Mouse (Mus musculus): ENCODE measurements at regions not wholly inside any gene's neighbourhood (a gene's known extent, or its start where the extent isn't known, plus 50 kb on each side); places are given as distances from the start of the nearest gene placed in this dataset.

DNA sequence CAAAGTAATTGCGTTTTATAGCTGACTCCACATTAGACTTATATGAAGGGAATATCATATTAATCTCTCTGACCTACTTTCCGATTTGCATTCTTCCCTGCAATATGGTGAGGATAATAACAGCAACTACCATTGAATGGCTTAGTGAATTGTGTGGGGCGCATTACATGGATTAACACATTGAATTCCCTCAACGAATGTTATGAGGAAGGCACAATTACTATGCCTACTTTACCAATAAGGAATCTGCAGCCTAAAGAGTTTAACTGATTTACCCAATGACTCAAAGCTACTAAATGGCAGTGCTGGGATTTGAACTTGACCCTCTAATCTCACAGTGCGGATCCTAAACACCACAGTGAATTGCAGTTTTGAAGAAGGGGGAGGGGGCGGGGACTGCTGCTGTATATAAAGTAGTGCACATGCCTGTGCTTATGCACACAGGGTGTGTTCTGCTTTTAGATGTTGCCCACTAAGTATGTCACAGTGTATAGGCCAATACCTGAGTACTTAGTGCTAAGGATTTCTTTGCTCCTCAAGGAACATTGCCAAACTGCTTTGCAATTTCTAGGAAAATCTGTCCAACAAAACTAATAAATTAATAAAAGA, 563.8 kb upstream of the Atp2b1 start:
- Histone ChIP-seq H3K9me3 (replicated peaks; ENCODE audit: control insufficient read depth, low read length) (no peaks in the 10 kb centered on the region), H3K4me3 (ENCODE audit: low read depth, low read length) (no peak overlapping the region), H3K4me2 (ENCODE audit: low read depth, low read length) (no peak overlapping the region), H3K27ac (replicated peaks; ENCODE audit: low read depth, low read length) (no peak overlapping the region), H3K4me1 (ENCODE audit: control insufficient read depth, insufficient read depth, low read length) (no peaks in the 10 kb centered on the region), H3K9ac (replicated peaks; ENCODE audit: low read length) (no peak overlapping the region), H3K36me3 (replicated peaks; ENCODE audit: control insufficient read depth, insufficient read depth, low read depth, low read length) (no peaks in the 10 kb centered on the region), H3K27me3 (ENCODE audit: control insufficient read depth, insufficient read depth, low read length) (no peaks in the 10 kb centered on the region)
- DNase-seq (ENCODE audit: low spot score) (no peak), ATAC-seq (replicated peaks; ENCODE audit: insufficient number of reproducible peaks, low FRiP score, low TSS enrichment, low read depth) (no peak)
- WGBS, result 88% methylated on average over 6 of the region's 6 CpGs

DNA sequence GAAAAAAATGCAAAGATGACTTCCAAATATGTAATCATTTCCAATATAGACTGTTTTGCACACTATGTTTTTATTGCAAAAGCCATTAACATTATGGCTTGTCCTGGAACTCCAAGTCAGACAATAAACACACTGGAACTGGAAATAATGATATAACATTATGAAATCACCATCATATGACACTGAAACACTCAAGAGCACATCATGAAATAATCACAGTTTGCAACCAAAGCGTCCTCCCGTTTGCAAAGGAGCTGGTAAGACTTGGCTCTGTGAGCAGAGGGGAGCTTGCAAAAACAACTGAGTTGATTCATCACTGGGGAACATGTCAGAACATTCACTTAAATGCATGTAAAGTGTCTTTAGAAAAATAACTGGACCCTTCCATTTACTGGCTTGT, 562.1 kb upstream of the Atp2b1 start:
- Histone ChIP-seq H3K9me3 (replicated peaks; ENCODE audit: control insufficient read depth, low read length) (no peaks in the 10 kb centered on the region), H3K27me3 (ENCODE audit: control insufficient read depth, insufficient read depth, low read length) (no peaks in the 10 kb centered on the region), H3K9ac (replicated peaks; ENCODE audit: low read length) (no peak overlapping the region), H3K4me2 (ENCODE audit: low read depth, low read length) (no peak overlapping the region), H3K36me3 (replicated peaks; ENCODE audit: control insufficient read depth, insufficient read depth, low read depth, low read length) (no peaks in the 10 kb centered on the region), H3K4me1 (ENCODE audit: control insufficient read depth, insufficient read depth, low read length) (no peaks in the 10 kb centered on the region), H3K27ac (replicated peaks; ENCODE audit: low read depth, low read length) (no peak overlapping the region), H3K4me3 (ENCODE audit: low read depth, low read length) (no peak overlapping the region)
- ATAC-seq (replicated peaks; ENCODE audit: insufficient number of reproducible peaks, low FRiP score, low TSS enrichment, low read depth) (no peak), DNase-seq (ENCODE audit: low spot score) (no peak)
- 68% methylated on average over 2 of the region's 2 CpGs for WGBS

DNA sequence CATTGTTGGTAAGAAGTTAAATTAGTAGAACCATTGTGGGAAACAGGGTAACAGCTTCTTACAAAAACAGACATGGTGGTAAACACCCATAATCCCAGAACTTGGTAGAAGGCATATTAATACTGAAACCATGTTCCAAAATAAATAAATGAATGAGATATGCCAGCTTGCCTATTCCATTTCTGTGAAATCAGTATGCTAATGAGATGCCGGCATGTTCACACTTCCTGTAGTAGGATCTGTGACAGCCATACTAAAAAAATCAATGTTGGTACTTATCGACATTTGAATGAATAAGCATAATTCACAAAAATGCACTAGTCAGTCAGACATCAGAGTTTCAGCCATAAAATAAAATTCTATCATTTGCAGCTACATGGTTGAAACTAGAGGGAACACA, 559.7 kb upstream of the Atp2b1 start:
- H3K9me3 ChIP-seq (replicated peaks; ENCODE audit: control insufficient read depth, low read length), result no peaks in the 10 kb centered on the region
- WGBS, result 94% methylated on average over 2 of the region's 2 CpGs

DNA sequence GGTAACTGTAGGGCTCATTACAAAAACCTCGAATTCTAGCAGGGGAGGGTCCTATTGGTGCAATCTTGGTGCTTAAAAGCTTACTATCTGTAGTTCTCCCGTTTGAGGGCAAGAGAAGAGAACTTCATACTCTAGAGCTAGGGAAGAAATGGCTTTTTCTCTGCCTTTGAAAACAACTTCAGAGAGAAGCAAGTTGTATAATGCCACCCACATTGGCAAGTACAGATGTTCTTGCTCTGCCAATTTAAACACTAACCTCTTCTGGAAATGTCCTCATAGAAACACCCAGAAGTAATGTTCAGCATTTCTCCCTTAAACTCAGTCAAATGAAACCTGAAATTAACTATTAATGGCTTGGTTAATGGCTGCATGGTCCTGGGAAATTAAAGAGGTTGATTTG, 549.6 kb upstream of the Atp2b1 start:
- H3K9me3 ChIP-seq (replicated peaks; ENCODE audit: control insufficient read depth, low read length), result no peaks in the 10 kb centered on the region
- H3K4me1 ChIP-seq (ENCODE audit: control insufficient read depth, insufficient read depth, low read length), result no peaks in the 10 kb centered on the region
- H3K27me3 ChIP-seq (ENCODE audit: control insufficient read depth, insufficient read depth, low read length), result no peaks in the 10 kb centered on the region
- no peak overlapping the region for H3K9ac ChIP-seq (replicated peaks; ENCODE audit: low read length)
- H3K27ac ChIP-seq (replicated peaks; ENCODE audit: low read depth, low read length), result no peak overlapping the region
- no peak overlapping the region for H3K4me2 ChIP-seq (ENCODE audit: low read depth, low read length)
- no peaks in the 10 kb centered on the region for H3K36me3 ChIP-seq (replicated peaks; ENCODE audit: control insufficient read depth, insufficient read depth, low read depth, low read length)
- 71% methylated on average over 2 of the region's 2 CpGs for WGBS
- DNase-seq (ENCODE audit: low spot score) (no peak), ATAC-seq (replicated peaks; ENCODE audit: insufficient number of reproducible peaks, low FRiP score, low TSS enrichment, low read depth) (no peak)
- H3K4me3 ChIP-seq (ENCODE audit: low read depth, low read length), result no peak overlapping the region

More for the DNA sequence above, 559.7 kb upstream of the Atp2b1 start:
- Histone ChIP-seq H3K9ac (replicated peaks; ENCODE audit: low read length) (no peak overlapping the region), H3K36me3 (replicated peaks; ENCODE audit: control insufficient read depth, insufficient read depth, low read depth, low read length) (no peaks in the 10 kb centered on the region), H3K27me3 (ENCODE audit: control insufficient read depth, insufficient read depth, low read length) (no peaks in the 10 kb centered on the region), H3K4me1 (ENCODE audit: control insufficient read depth, insufficient read depth, low read length) (no peaks in the 10 kb centered on the region), H3K4me2 (ENCODE audit: low read depth, low read length) (no peak overlapping the region), H3K4me3 (ENCODE audit: low read depth, low read length) (no peak overlapping the region), H3K27ac (replicated peaks; ENCODE audit: low read depth, low read length) (no peak overlapping the region)
- DNase-seq (ENCODE audit: low spot score) (no peak), ATAC-seq (replicated peaks; ENCODE audit: insufficient number of reproducible peaks, low FRiP score, low TSS enrichment, low read depth) (no peak)

DNA sequence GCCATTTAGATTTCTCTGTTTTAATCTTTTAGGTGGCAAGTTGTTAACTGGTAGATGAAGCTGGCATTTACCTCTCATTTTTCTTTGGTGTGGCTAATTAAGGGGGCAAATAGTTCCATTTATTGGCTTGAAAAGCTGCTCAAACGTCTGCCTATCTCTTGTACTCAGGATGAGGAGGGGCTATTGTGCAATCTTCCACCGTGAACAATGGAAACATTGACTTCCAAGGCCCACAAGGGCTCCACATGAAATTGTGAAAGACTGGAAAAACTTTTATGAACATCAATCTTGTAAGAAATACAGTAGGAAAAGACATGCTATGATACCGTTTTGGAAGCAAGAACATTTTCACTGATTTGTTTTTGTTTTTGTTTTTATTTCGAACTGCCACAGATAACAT, 541.6 kb upstream of the Atp2b1 start:
- no peaks in the 10 kb centered on the region for H3K9me3 ChIP-seq (replicated peaks; ENCODE audit: control insufficient read depth, low read length)
- no peak overlapping the region for H3K9ac ChIP-seq (replicated peaks; ENCODE audit: low read length)

DNA sequence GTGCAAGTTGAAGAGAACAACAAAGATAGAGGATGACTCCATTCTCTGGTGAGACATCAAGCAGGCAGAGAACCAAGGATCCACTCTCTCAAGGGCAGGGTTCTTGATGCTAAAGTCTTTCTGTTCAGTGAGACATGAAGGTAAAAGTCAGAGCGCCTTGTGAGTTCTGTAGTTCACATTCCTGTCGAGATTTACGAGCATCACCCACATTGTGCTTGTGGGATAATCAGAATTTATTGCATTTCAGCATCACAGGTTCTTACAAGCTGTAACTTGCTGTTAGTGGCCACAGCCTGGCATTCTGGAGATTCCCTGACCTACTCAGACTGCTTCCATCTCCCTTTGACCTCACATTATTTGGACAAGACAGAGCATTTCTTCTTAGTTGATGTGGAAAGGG, 540.9 kb upstream of the Atp2b1 start:
- ATAC-seq (replicated peaks; ENCODE audit: insufficient number of reproducible peaks, low FRiP score, low TSS enrichment, low read depth), result no peak

More for the DNA sequence above, 541.6 kb upstream of the Atp2b1 start:
- no peak for DNase-seq (ENCODE audit: low spot score)
- no peak overlapping the region for H3K27ac ChIP-seq (replicated peaks; ENCODE audit: low read depth, low read length)
- no peak for ATAC-seq (replicated peaks; ENCODE audit: insufficient number of reproducible peaks, low FRiP score, low TSS enrichment, low read depth)
- no peaks in the 10 kb centered on the region for H3K27me3 ChIP-seq (ENCODE audit: control insufficient read depth, insufficient read depth, low read length)
- no peaks in the 10 kb centered on the region for H3K36me3 ChIP-seq (replicated peaks; ENCODE audit: control insufficient read depth, insufficient read depth, low read depth, low read length)
- WGBS, result 59% methylated on average over 4 of the region's 4 CpGs
- H3K4me3 ChIP-seq (ENCODE audit: low read depth, low read length), result no peak overlapping the region
- no peak overlapping the region for H3K4me2 ChIP-seq (ENCODE audit: low read depth, low read length)
- no peaks in the 10 kb centered on the region for H3K4me1 ChIP-seq (ENCODE audit: control insufficient read depth, insufficient read depth, low read length)

DNA sequence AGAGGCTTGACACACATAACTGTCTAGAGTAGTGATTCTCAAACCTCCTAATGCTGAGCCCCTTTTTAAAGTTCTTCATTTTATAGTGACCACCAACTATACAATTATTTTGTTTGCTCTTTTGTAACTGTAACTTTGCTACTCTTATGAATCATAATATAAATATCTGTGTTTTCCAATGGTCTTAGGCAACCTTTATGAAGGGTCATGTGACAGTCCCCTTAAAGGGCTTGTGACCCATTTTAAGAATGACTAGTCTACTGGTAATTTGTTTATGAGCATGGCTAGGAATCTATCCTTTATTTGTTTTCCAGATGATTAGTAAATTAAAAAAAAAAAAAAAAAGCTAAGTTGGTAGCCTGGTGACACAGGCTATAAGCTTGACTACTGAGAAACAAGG, 539.5 kb upstream of the Atp2b1 start:
- Histone ChIP-seq H3K36me3 (replicated peaks; ENCODE audit: control insufficient read depth, insufficient read depth, low read depth, low read length) (no peaks in the 10 kb centered on the region), H3K9me3 (replicated peaks; ENCODE audit: control insufficient read depth, low read length) (no peaks in the 10 kb centered on the region), H3K9ac (replicated peaks; ENCODE audit: low read length) (no peak overlapping the region), H3K4me1 (ENCODE audit: control insufficient read depth, insufficient read depth, low read length) (no peaks in the 10 kb centered on the region), H3K27ac (replicated peaks; ENCODE audit: low read depth, low read length) (no peak overlapping the region), H3K4me3 (ENCODE audit: low read depth, low read length) (no peak overlapping the region), H3K27me3 (ENCODE audit: control insufficient read depth, insufficient read depth, low read length) (no peaks in the 10 kb centered on the region), H3K4me2 (ENCODE audit: low read depth, low read length) (no peak overlapping the region)
- DNase-seq (ENCODE audit: low spot score) (no peak), ATAC-seq (replicated peaks; ENCODE audit: insufficient number of reproducible peaks, low FRiP score, low TSS enrichment, low read depth) (no peak)

More for the DNA sequence above, 540.9 kb upstream of the Atp2b1 start:
- no peak overlapping the region for H3K4me2 ChIP-seq (ENCODE audit: low read depth, low read length)
- no peaks in the 10 kb centered on the region for H3K36me3 ChIP-seq (replicated peaks; ENCODE audit: control insufficient read depth, insufficient read depth, low read depth, low read length)
- H3K4me1 ChIP-seq (ENCODE audit: control insufficient read depth, insufficient read depth, low read length), result no peaks in the 10 kb centered on the region
- H3K27ac ChIP-seq (replicated peaks; ENCODE audit: low read depth, low read length), result no peak overlapping the region
- H3K9me3 ChIP-seq (replicated peaks; ENCODE audit: control insufficient read depth, low read length), result no peaks in the 10 kb centered on the region
- 80% methylated on average over 3 of the region's 3 CpGs for WGBS
- no peak overlapping the region for H3K9ac ChIP-seq (replicated peaks; ENCODE audit: low read length)
- H3K4me3 ChIP-seq (ENCODE audit: low read depth, low read length), result no peak overlapping the region
- no peak for DNase-seq (ENCODE audit: low spot score)
- no peaks in the 10 kb centered on the region for H3K27me3 ChIP-seq (ENCODE audit: control insufficient read depth, insufficient read depth, low read length)

DNA sequence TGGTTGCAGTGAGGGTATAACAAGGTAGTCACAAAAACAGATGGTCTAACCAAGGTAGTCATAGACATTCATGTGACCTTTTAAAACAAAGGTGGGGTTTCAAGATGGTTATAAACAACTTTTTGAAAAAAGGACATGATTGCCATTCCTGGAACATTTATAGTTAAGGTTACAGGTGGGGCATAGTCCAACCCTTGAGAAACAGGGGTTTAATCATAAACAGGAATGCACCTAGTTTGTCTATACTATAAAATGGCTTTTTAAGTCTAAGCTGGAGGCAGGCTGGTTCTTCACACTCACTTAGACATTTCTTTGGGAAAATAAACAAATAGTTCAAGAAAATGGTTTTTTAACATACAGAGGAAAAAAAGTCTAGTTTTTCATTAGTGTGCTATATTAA, 525.7 kb upstream of the Atp2b1 start:
- ATAC-seq (replicated peaks; ENCODE audit: insufficient number of reproducible peaks, low FRiP score, low TSS enrichment, low read depth), result no peak

More for the DNA sequence above, 525.7 kb upstream of the Atp2b1 start:
- Histone ChIP-seq H3K27me3 (ENCODE audit: control insufficient read depth, insufficient read depth, low read length) (no peaks in the 10 kb centered on the region), H3K4me3 (ENCODE audit: low read depth, low read length) (no peak overlapping the region), H3K4me2 (ENCODE audit: low read depth, low read length) (no peak overlapping the region), H3K36me3 (replicated peaks; ENCODE audit: control insufficient read depth, insufficient read depth, low read depth, low read length) (no peaks in the 10 kb centered on the region), H3K9me3 (replicated peaks; ENCODE audit: control insufficient read depth, low read length) (no peaks in the 10 kb centered on the region), H3K27ac (replicated peaks; ENCODE audit: low read depth, low read length) (no peak overlapping the region), H3K4me1 (ENCODE audit: control insufficient read depth, insufficient read depth, low read length) (no peaks in the 10 kb centered on the region), H3K9ac (replicated peaks; ENCODE audit: low read length) (no peak overlapping the region)
- no peak for DNase-seq (ENCODE audit: low spot score)
